Mouse (Mus musculus): ENCODE data around the gene Mrpl58. TPM values are rescaled to one million over a fixed set of nuclear protein-coding genes. Genes with fewer than 3 reads are reported as not detected.
A peak's percentile ranks its signal among the peaks of the same experiment; 100 is the strongest.
"Not testable (repeated sequence)": the region's sequence is repeated elsewhere in the genome, so short reads cannot be mapped to it uniquely, and the experiment has no call there.

Mrpl58 gene
- polyA plus RNA-seq, 1 experiment = 5.7 TPM

GRCm38 (mm10) chr11:115377854-115378253, 25.7 kb upstream of the Mrpl58 start:
- no peaks in the 10 kb centered on the region for H3K36me3 ChIP-seq (ENCODE audit: control insufficient read depth)
- H3K27me3 ChIP-seq (ENCODE audit: control insufficient read depth) = peaks cover 84% of the 10 kb centered on the region
- H3K4me3 ChIP-seq (replicated peaks) = no peak overlapping the region
- peaks cover 5% of the 10 kb centered on the region; the same call in 1 of the 2 replicates for H3K4me1 ChIP-seq (ENCODE audit: control insufficient read depth)
- peaks cover 16% of the 10 kb centered on the region for H3K9me3 ChIP-seq (ENCODE audit: control insufficient read depth, low read length)
- TF ChIP-seq TAL1 (IDR thresholded peaks at IDR 0.05; ENCODE audit: low read length) (no peak), GATA1 (IDR thresholded peaks at IDR 0.05; ENCODE audit: low read length) (no peak)

GRCm38 (mm10) chr11:115381276-115381675, 22.3 kb upstream of the Mrpl58 start:
- H3K27me3 ChIP-seq (ENCODE audit: control insufficient read depth) = peaks cover 77% of the 10 kb centered on the region

GRCm38 (mm10) chr11:115381743-115382539, 21.6 kb upstream of the Mrpl58 start, which contains the start of gene Cdr2l:
Gene Cdr2l (plus strand): TSS chr11:115381916.
- TF ChIP-seq GATA1 (IDR thresholded peaks at IDR 0.05; ENCODE audit: low read length) (no peak), TAL1 (IDR thresholded peaks at IDR 0.05; ENCODE audit: low read length) (no peak)
- Histone ChIP-seq H3K9me3 (ENCODE audit: control insufficient read depth, low read length) (peaks cover 16% of the 10 kb centered on the region), H3K4me1 (ENCODE audit: control insufficient read depth) (peaks cover 2% of the 10 kb centered on the region; the same call in 1 of the 2 replicates), H3K27me3 (ENCODE audit: control insufficient read depth) (peaks cover 73% of the 10 kb centered on the region), H3K36me3 (ENCODE audit: control insufficient read depth) (no peaks in the 10 kb centered on the region), H3K4me3 (replicated peaks) (peak within 1 kb of the TSS; percentile 46)

More at GRCm38 (mm10) chr11:115381276-115381675, 22.3 kb upstream of the Mrpl58 start:
- H3K36me3 ChIP-seq (ENCODE audit: control insufficient read depth) = no peaks in the 10 kb centered on the region
- peaks cover 16% of the 10 kb centered on the region for H3K9me3 ChIP-seq (ENCODE audit: control insufficient read depth, low read length)
- H3K4me3 ChIP-seq (replicated peaks) = no peak overlapping the region
- H3K4me1 ChIP-seq (ENCODE audit: control insufficient read depth) = peaks cover 2% of the 10 kb centered on the region; the same call in 1 of the 2 replicates
- no peak for TF ChIP-seq TAL1 (IDR thresholded peaks at IDR 0.05; ENCODE audit: low read length)
- no peak for TF ChIP-seq GATA1 (IDR thresholded peaks at IDR 0.05; ENCODE audit: low read length)

- TF ChIP-seq GATA1 (IDR thresholded peaks at IDR 0.05; ENCODE audit: low read length) (no peak), TAL1 (IDR thresholded peaks at IDR 0.05; ENCODE audit: low read length) (no peak)
- no peaks in the 10 kb centered on the region for H3K36me3 ChIP-seq (ENCODE audit: control insufficient read depth)
- peaks cover 72% of the 10 kb centered on the region for H3K27me3 ChIP-seq (ENCODE audit: control insufficient read depth)
- H3K4me1 ChIP-seq (ENCODE audit: control insufficient read depth) = peaks cover 2% of the 10 kb centered on the region; the same call in 1 of the 2 replicates
- no peak overlapping the region for H3K4me3 ChIP-seq (replicated peaks)
- peaks cover 15% of the 10 kb centered on the region for H3K9me3 ChIP-seq (ENCODE audit: control insufficient read depth, low read length)
Observed at GRCm38 (mm10) chr11:115382891-115383290, 20.7 kb upstream of the Mrpl58 start.

- Histone ChIP-seq H3K4me3 (replicated peaks) (no peak overlapping the region), H3K27me3 (ENCODE audit: control insufficient read depth) (peaks cover 63% of the 10 kb centered on the region), H3K4me1 (ENCODE audit: control insufficient read depth) (peaks cover 2% of the 10 kb centered on the region; the same call in 1 of the 2 replicates), H3K9me3 (ENCODE audit: control insufficient read depth, low read length) (peaks cover 7% of the 10 kb centered on the region; the same call in 1 of the 2 replicates), H3K36me3 (ENCODE audit: control insufficient read depth) (no peaks in the 10 kb centered on the region)
- no peak for TF ChIP-seq TAL1 (IDR thresholded peaks at IDR 0.05; ENCODE audit: low read length)
- no peak for TF ChIP-seq GATA1 (IDR thresholded peaks at IDR 0.05; ENCODE audit: low read length)
Observed at GRCm38 (mm10) chr11:115383701-115384474, 19.7 kb upstream of the Mrpl58 start.

- peaks cover 2% of the 10 kb centered on the region; the same call in 1 of the 2 replicates for H3K4me1 ChIP-seq (ENCODE audit: control insufficient read depth)
- H3K9me3 ChIP-seq (ENCODE audit: control insufficient read depth, low read length) = peaks cover 3% of the 10 kb centered on the region; the same call in 1 of the 2 replicates
- no peak for TF ChIP-seq TAL1 (IDR thresholded peaks at IDR 0.05; ENCODE audit: low read length)
- TF ChIP-seq GATA1 (IDR thresholded peaks at IDR 0.05; ENCODE audit: low read length) = no peak
- peaks cover 58% of the 10 kb centered on the region for H3K27me3 ChIP-seq (ENCODE audit: control insufficient read depth)
- no peak overlapping the region for H3K4me3 ChIP-seq (replicated peaks)
- no peaks in the 10 kb centered on the region for H3K36me3 ChIP-seq (ENCODE audit: control insufficient read depth)
Observed at GRCm38 (mm10) chr11:115384587-115384986, 19.0 kb upstream of the Mrpl58 start.

- not testable (repeated sequence) for H3K9me3 ChIP-seq (ENCODE audit: control insufficient read depth, low read length); H3K4me3 ChIP-seq (replicated peaks); H3K36me3 ChIP-seq (ENCODE audit: control insufficient read depth); H3K4me1 ChIP-seq (ENCODE audit: control insufficient read depth)
- peaks cover 35% of the 10 kb centered on the region for H3K27me3 ChIP-seq (ENCODE audit: control insufficient read depth)
Observed at GRCm38 (mm10) chr11:115386859-115387258, 16.7 kb upstream of the Mrpl58 start.

GRCm38 (mm10) chr11:115391358-115391757, 12.2 kb upstream of the Mrpl58 start:
- no peaks in the 10 kb centered on the region for H3K36me3 ChIP-seq (ENCODE audit: control insufficient read depth)
- H3K9me3 ChIP-seq (ENCODE audit: control insufficient read depth, low read length) = no peaks in the 10 kb centered on the region
- H3K4me1 ChIP-seq (ENCODE audit: control insufficient read depth) = no peaks in the 10 kb centered on the region; the same call in 1 of the 2 replicates
- no peak overlapping the region for H3K4me3 ChIP-seq (replicated peaks)
- TF ChIP-seq TAL1 (IDR thresholded peaks at IDR 0.05; ENCODE audit: low read length) (no peak), GATA1 (IDR thresholded peaks at IDR 0.05; ENCODE audit: low read length) (no peak)
- H3K27me3 ChIP-seq (ENCODE audit: control insufficient read depth) = peaks cover 10% of the 10 kb centered on the region

All from erythroblast, embryonic 14.5 days (primary cell).